8 mouse cellular contexts compared by ENCODE assay signal in the genomic region with DNA sequence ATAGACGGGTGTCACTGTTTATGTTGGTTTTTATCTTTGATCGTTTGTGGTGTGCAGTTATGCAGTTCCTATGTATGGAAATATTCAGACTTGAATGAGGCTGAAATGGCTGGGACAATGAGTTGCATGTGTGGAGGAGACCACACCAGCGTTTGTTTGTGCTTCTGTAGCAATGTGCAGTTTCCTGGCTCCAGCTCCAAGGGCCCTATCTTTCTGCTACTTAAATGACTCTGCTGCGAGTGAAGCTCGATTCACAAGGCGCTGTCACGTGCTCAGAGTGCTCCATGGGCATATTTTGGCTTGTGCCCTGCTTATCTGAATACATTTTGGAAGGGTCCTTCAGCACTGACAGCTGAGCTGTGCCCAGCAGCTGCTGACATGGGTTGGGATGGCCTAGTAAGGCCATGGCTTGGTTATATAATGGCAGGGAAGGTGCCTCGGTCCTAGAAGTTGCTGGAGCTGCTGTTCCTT. TPM values are rescaled to one million over a fixed set of nuclear protein-coding genes. Genes with fewer than 3 reads are reported as not detected.
DNase-seq lines count a peak whose midpoint lies in the region; ATAC-seq lines count a peak whose summit lies in the region.

No protein-coding gene starts in this region.

- ATAC-seq in megakaryocyte, adult 5-6 weeks (ENCODE audit: poor library complexity, severe bottlenecking): no peak
- ATAC-seq in intestine, embryonic 14.5 days (replicated peaks; ENCODE audit: low FRiP score, low TSS enrichment, low read depth): no peak
- ATAC-seq in liver, embryonic 16.5 days (ENCODE audit: low read depth): no peak

- no peaks in the 10 kb centered on the region for H3K27me3 ChIP-seq in megakaryocyte, embryonic 14.5 days (replicated peaks)
- no peaks in the 10 kb centered on the region for H3K27me3 ChIP-seq in intestine, embryonic 14.5 days (replicated peaks; ENCODE audit: control insufficient read depth, insufficient read depth, low read length)
- no peaks in the 10 kb centered on the region for H3K27me3 ChIP-seq in liver, embryonic 16.5 days (ENCODE audit: control insufficient read depth, insufficient read depth, low read depth, low read length)

- H3K36me3 ChIP-seq in megakaryocyte, embryonic 14.5 days (replicated peaks; ENCODE audit: low read length): peaks cover 38% of the 10 kb centered on the region
- H3K36me3 ChIP-seq in intestine, embryonic 14.5 days (ENCODE audit: control insufficient read depth, insufficient read depth, low read length): peaks cover 8% of the 10 kb centered on the region; the same call in 1 of the 2 replicates
- H3K36me3 ChIP-seq in liver, embryonic 16.5 days (ENCODE audit: control insufficient read depth, insufficient read depth): no peaks in the 10 kb centered on the region

- no peak overlapping the region for H3K9ac ChIP-seq in intestine, embryonic 14.5 days (ENCODE audit: low read length)
- H3K9ac ChIP-seq in liver, embryonic 16.5 days (ENCODE audit: low read depth, low read length): no peak overlapping the region

- H3K4me1 ChIP-seq in megakaryocyte, embryonic 14.5 days: peaks cover 75% of the 10 kb centered on the region
- H3K4me1 ChIP-seq in intestine, embryonic 14.5 days (replicated peaks; ENCODE audit: control insufficient read depth, insufficient read depth, low read length): peaks cover 52% of the 10 kb centered on the region
- peaks cover 37% of the 10 kb centered on the region for H3K4me1 ChIP-seq in liver, embryonic 16.5 days (ENCODE audit: control insufficient read depth, low read depth, low read length)

- whole genome bisulfite sequencing in intestine, embryonic 14.5 days: 28% methylated on average over 8 of the region's 8 CpGs
- 7% methylated on average over 8 of the region's 8 CpGs for WGBS in liver, embryonic 16.5 days (ENCODE audit: insufficient replicate concordance)

- peak overlapping the region; percentile 99 for H3K4me3 ChIP-seq in megakaryocyte, embryonic 14.5 days (replicated peaks)
- H3K4me3 ChIP-seq in intestine, embryonic 14.5 days (ENCODE audit: low read depth, low read length): peak overlapping the region; percentile 97
- H3K4me3 ChIP-seq in liver, embryonic 16.5 days (ENCODE audit: low read depth, low read length): no peak overlapping the region

- DNase-seq in cerebellum, postnatal 14 days: peak; percentile 42 to 54
- DNase-seq in gastrocnemius, postnatal 25 days: peak; percentile 71
- DNase-seq in intestine, embryonic 14.5 days (ENCODE audit: low spot score): peak; percentile 59
- peak; percentile 18 for DNase-seq in ovary, postnatal 10 days (ENCODE audit: low spot score)
- DNase-seq in thymus, postnatal 36 days: no peak

- no peaks in the 10 kb centered on the region for H3K9me3 ChIP-seq in megakaryocyte, embryonic 14.5 days
- H3K9me3 ChIP-seq in intestine, embryonic 14.5 days (ENCODE audit: control insufficient read depth, low read length): no peaks in the 10 kb centered on the region
- no peaks in the 10 kb centered on the region for H3K9me3 ChIP-seq in liver, embryonic 16.5 days (replicated peaks; ENCODE audit: control insufficient read depth, low read length)

- peak overlapping the region; percentile 96 for H3K4me2 ChIP-seq in intestine, embryonic 14.5 days (ENCODE audit: low read length)
- peak overlapping the region; percentile 15; the same call in 1 of the 2 replicates for H3K4me2 ChIP-seq in liver, embryonic 16.5 days (ENCODE audit: low read depth, low read length)

- peak overlapping the region; percentile 66 for H3K27ac ChIP-seq in intestine, embryonic 14.5 days (ENCODE audit: low read depth)
- peak overlapping the region; percentile 26 for H3K27ac ChIP-seq in liver, embryonic 16.5 days (ENCODE audit: low read length)

RNA-seq across cellular contexts. Expression of a gene that starts 2.5 kb away (rescaled TPM):
- 14.0 and 17.3 TPM in 2 replicates for polyA plus RNA-seq in megakaryocyte, embryonic 14.5 days (2012; ENCODE audit: insufficient read depth, low replicate concordance)
- total RNA-seq in megakaryocyte, adult 5-6 weeks (2015): 32.9 and 34.5 TPM in 2 replicates
- 17.5 and 24.0 TPM in 2 replicates for total RNA-seq in megakaryocyte, adult 5-6 weeks (2017)
- total RNA-seq in gastrocnemius, postnatal 25 days (2021): 10 to 100 TPM; 34.7 to 38.9 TPM
- polyA plus RNA-seq in intestine, embryonic 14.5 days (2014; fragmentation: Nextera tagmentation; extraction: Ambion mirVana): 7.5 and 9.6 TPM in 2 replicates
- 1.6 and 1.7 TPM in 2 replicates for polyA plus RNA-seq in liver, embryonic 16.5 days (2015; fragmentation: Nextera tagmentation; extraction: Ambion mirVana)

RNA-seq across cellular contexts. Expression of a gene that starts 2.6 kb away (rescaled TPM):
- polyA plus RNA-seq in megakaryocyte, embryonic 14.5 days (2012; ENCODE audit: insufficient read depth, low replicate concordance): 17.5 and 72.4 TPM in 2 replicates
- total RNA-seq in megakaryocyte, adult 5-6 weeks (2015): 28.6 and 44.4 TPM in 2 replicates
- 53.0 and 73.9 TPM in 2 replicates for total RNA-seq in megakaryocyte, adult 5-6 weeks (2017)
- total RNA-seq in gastrocnemius, postnatal 25 days (2021): 10 to 100 TPM; 27.8 to 32.2 TPM
- polyA plus RNA-seq in intestine, embryonic 14.5 days (2014; fragmentation: Nextera tagmentation; extraction: Ambion mirVana): 156 and 172 TPM in 2 replicates
- polyA plus RNA-seq in liver, embryonic 16.5 days (2015; fragmentation: Nextera tagmentation; extraction: Ambion mirVana): 57.6 and 63.3 TPM in 2 replicates

Comparison
In these comparisons a context has a peak if more than half of its experiments do, and no peak if none do; other contexts are left out.
1. DNase-seq: peak in cerebellum, postnatal 14 days (2 of 2), gastrocnemius, postnatal 25 days (single experiment), intestine, embryonic 14.5 days (single experiment) and ovary, postnatal 10 days (single experiment); none in thymus, postnatal 36 days (0 of 2).